Mouse (Mus musculus): Measurements from ENCODE around the gene Gm3476. TPM values are rescaled to one million over a fixed set of nuclear protein-coding genes. Genes with fewer than 3 reads are reported as not detected.

The Gm3476 gene
- polyA plus RNA-seq (2017; shearing (Covaris generic)): not detected

DNA sequence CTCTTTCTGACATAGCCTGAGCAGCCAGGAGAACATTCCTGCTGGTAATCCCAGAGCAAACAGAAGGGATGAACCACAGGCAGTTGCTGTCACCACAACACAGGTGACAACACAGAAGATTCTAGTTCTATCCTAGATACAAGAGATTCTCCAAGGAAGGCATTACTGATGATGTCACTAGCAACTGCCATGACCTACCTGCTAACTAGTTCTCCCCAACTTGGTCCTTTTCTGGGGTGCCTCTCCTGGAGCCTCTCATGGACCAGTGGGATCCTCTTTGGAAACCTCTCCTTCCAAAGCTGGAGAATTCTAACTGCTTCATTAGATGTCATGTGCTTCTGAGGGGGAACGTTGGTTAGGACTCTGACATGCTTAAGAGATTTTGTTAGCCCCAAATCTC lies at the start of gene Gm3476:
TSS of gene Gm3476 (minus strand) at position 101 of the 400 bp plus-strand sequence.

DNA sequence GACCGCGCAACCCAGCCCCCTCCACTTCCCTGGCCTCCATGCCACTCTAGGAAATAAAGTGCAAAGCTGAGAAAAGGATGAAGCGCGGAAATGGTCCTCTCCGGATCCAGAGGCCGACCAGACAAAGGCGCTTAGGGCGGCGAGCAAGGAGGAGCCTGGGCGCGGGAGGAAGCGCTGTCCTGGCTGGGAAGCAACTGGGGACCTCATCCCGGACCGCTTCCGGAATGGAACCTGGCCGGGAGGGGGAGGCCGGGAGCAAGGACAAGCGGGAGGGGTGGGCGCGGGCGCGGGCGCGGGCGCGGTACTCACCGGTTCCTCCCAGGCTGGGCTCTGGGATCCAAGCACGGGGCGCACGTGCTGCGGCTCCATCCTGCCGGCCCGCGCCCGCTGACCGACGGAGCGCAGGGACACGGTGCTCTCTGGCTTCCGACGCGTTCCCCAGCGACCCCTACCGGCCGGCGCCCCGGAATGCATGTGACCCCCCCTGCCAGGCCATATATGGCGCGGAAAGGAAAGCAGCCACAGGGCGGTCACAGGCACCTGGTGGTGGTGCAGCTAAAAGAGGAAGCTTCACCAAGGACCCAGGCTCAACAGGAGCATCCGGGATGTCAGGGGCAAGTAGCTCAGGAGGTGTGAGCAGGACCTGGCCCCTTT lies 17.2 kb downstream of the Gm3476 start, which contains the start of gene Gm3468:
TSS of gene Gm3468 (minus strand) at position 394 of the 654 bp plus-strand sequence.

GRCm38 (mm10) chr14:6093842-6094241 lies 31.8 kb downstream of the Gm3476 start, which contains the start of gene Gm8206:
Gene Gm8206 (minus strand): TSS chr14:6093942.

DNA sequence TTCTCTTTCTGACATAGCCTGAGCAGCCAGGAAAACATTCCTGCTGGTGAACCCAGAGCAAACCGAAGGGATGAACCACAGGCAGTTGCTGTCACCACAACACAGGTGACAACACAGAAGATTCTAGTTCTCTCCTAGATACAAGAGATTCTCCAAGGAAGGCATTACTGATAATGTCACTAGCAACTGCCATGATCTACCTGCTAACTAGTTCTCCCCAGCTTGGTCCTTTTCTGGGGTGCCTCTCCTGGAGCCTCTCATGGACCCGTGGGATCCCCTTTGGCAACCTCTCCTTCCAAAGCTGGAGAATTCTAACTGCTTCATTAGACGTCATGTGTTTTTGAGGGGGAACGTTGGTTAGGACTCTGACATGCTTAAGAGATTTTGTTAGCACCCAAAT lies 67.4 kb downstream of the Gm3476 start, which contains the start of gene Gm6337:
TSS of gene Gm6337 (minus strand) at position 101 of the 400 bp plus-strand sequence.

Other genes starting within 250 kb of the Gm3476 start
- gene Gm8237, start 245.4 kb downstream of the Gm3476 start, polyA plus RNA-seq (2017; shearing (Covaris generic)): 1.8 TPM
- 2.4 TPM for gene Gm3248, start 164.1 kb downstream of the Gm3476 start, polyA plus RNA-seq (2017; shearing (Covaris generic))
- not detected for gene Gm3453, start 146.7 kb downstream of the Gm3476 start, polyA plus RNA-seq (2017; shearing (Covaris generic))
- not detected for gene Gm6337, start 67.5 kb downstream of the Gm3476 start, polyA plus RNA-seq (2017; shearing (Covaris generic))
- 4.4 TPM for gene Gm8206, start 31.9 kb downstream of the Gm3476 start, polyA plus RNA-seq (2017; shearing (Covaris generic))
- 8.6 TPM for gene Gm3468, start 17.1 kb downstream of the Gm3476 start, polyA plus RNA-seq (2017; shearing (Covaris generic))
- gene Gm21560, start 93.5 kb upstream of the Gm3476 start, polyA plus RNA-seq (2017; shearing (Covaris generic)): not detected
- gene Gm3411, start 161.4 kb upstream of the Gm3476 start, polyA plus RNA-seq (2017; shearing (Covaris generic)): 4.7 TPM
- gene Gm21103, start 179.0 kb upstream of the Gm3476 start, polyA plus RNA-seq (2017; shearing (Covaris generic)): not detected
- not detected for gene Gm3618, start 217.9 kb upstream of the Gm3476 start, polyA plus RNA-seq (2017; shearing (Covaris generic))